Mouse (Mus musculus) embryonic fibroblast, embryonic 13.5 days (primary cell): ENCODE measurements around the gene Dennd2a.

ENCODE experiments used
- CTCF ChIP-seq: IDR thresholded peaks from 2 replicates; pipeline ENCODE4 v1.5.1; 2011; ENCODE audit warnings: mild to moderate bottlenecking, control low read depth, low read length, moderate library complexity, borderline replicate concordance; ENCODE audit not compliant: insufficient read depth
- POLR2A ChIP-seq: IDR thresholded peaks from 2 replicates; pipeline ENCODE4 v1.6.1; 2011; ENCODE audit warnings: low read depth, mild to moderate bottlenecking, control low read depth, low read length, moderate library complexity

DNA sequence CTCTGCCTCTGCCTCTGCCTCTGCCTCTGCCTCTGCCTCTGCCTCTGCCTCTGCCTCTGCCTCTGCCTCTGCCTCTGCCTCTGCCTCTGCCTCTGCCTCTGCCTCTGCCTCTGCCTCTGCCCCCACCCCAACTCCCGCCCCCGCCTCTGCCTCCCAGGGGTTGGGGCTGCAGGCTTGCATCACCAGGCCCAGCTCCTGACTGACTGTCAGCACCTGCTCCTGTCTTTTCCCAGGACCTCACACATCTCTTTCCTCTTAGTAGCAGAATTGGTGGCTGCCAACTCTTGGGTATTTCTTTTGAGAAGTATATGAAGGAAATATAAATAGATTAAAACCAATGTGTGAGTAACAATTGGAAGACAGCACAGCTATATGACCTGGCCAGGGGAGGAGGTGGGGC is 22.9 kb upstream of the Dennd2a start:
- no peak for TF ChIP-seq POLR2A
- no peak for TF ChIP-seq CTCF
